Mouse (Mus musculus): Measurements from ENCODE around the gene Fgf14.
"Not testable (repeated sequence)": the region's sequence is repeated elsewhere in the genome, so short reads cannot be mapped to it uniquely, and the experiment has no call there.

Fgf14 gene

GRCm38 (mm10) chr14:124485261-124485660 is 191.7 kb downstream of the Fgf14 start:
- DNase-seq (ENCODE audit: low read depth, low spot score), result no peak

- no peak for DNase-seq (ENCODE audit: low read depth, low spot score)
Observed at GRCm38 (mm10) chr14:124474066-124474667, 202.8 kb downstream of the Fgf14 start.

- DNase-seq (ENCODE audit: low read depth, low spot score), result no peak
Observed at GRCm38 (mm10) chr14:124470909-124471308, 206.0 kb downstream of the Fgf14 start.

GRCm38 (mm10) chr14:124455120-124455519 is 221.8 kb downstream of the Fgf14 start:
- DNase-seq (ENCODE audit: low read depth, low spot score), result no peak

- DNase-seq (ENCODE audit: low read depth, low spot score), result no peak
Observed at GRCm38 (mm10) chr14:124446096-124446840, 230.7 kb downstream of the Fgf14 start.

GRCm38 (mm10) chr14:124444831-124445230 is 232.1 kb downstream of the Fgf14 start:
- DNase-seq (ENCODE audit: low read depth, low spot score), result no peak

- DNase-seq (ENCODE audit: low read depth, low spot score), result not testable (repeated sequence)
Observed at GRCm38 (mm10) chr14:124439298-124439697, 237.6 kb downstream of the Fgf14 start.

- no peak for DNase-seq (ENCODE audit: low read depth, low spot score)
Observed at GRCm38 (mm10) chr14:124411890-124412289, 265.0 kb downstream of the Fgf14 start.

- DNase-seq (ENCODE audit: low read depth, low spot score), result no peak
Observed at GRCm38 (mm10) chr14:124410945-124411344, 266.0 kb downstream of the Fgf14 start.

GRCm38 (mm10) chr14:124328391-124328790 is 348.5 kb downstream of the Fgf14 start:
- no peak for DNase-seq (ENCODE audit: low read depth, low spot score)

GRCm38 (mm10) chr14:124319017-124319718 is 357.8 kb downstream of the Fgf14 start:
- DNase-seq (ENCODE audit: low read depth, low spot score), result no peak

- DNase-seq (ENCODE audit: low read depth, low spot score), result no peak
Observed at GRCm38 (mm10) chr14:124315513-124315912, 361.4 kb downstream of the Fgf14 start.

GRCm38 (mm10) chr14:124287027-124287426 is 389.9 kb downstream of the Fgf14 start:
- DNase-seq (ENCODE audit: low read depth, low spot score), result no peak

- DNase-seq (ENCODE audit: low read depth, low spot score), result no peak
Observed at GRCm38 (mm10) chr14:124278384-124278944, 398.5 kb downstream of the Fgf14 start.

- no peak for DNase-seq (ENCODE audit: low read depth, low spot score)
Observed at GRCm38 (mm10) chr14:124266977-124267376, 409.9 kb downstream of the Fgf14 start.

GRCm38 (mm10) chr14:124264541-124265059 is 412.3 kb downstream of the Fgf14 start:
- DNase-seq (ENCODE audit: low read depth, low spot score), result no peak

GRCm38 (mm10) chr14:124263199-124263598 is 413.7 kb downstream of the Fgf14 start:
- DNase-seq (ENCODE audit: low read depth, low spot score), result no peak

- DNase-seq (ENCODE audit: low read depth, low spot score), result no peak
Observed at GRCm38 (mm10) chr14:124247517-124247916, 429.4 kb downstream of the Fgf14 start.

- no peak for DNase-seq (ENCODE audit: low read depth, low spot score)
Observed at GRCm38 (mm10) chr14:124223445-124223844, 453.5 kb downstream of the Fgf14 start.

- no peak for DNase-seq (ENCODE audit: low read depth, low spot score)
Observed at GRCm38 (mm10) chr14:124222447-124222846, 454.5 kb downstream of the Fgf14 start.

- no peak for DNase-seq (ENCODE audit: low read depth, low spot score)
Observed at GRCm38 (mm10) chr14:124220979-124221378, 455.9 kb downstream of the Fgf14 start.

- DNase-seq (ENCODE audit: low read depth, low spot score), result no peak
Observed at GRCm38 (mm10) chr14:124195806-124196205, 481.1 kb downstream of the Fgf14 start.

Data from c-Kit-negative CD71-positive TER-119-positive erythroid progenitor cells, embryonic 14.5 days (primary cell).